ENCODE assay signal across 24 mouse cellular contexts in genomic region chr4:104012150-104012549, GRCm38 (mm10).
DNase-seq lines count a peak whose midpoint lies in the region; ATAC-seq and TF ChIP-seq lines count a peak whose summit lies in the region.
"Had no signal": no experiment of that assay in that cellular context is flagged by ENCODE, and none has a peak within 500 bp of the region (broad histone marks: within the 10 kb centered on the region; RNA-seq: fewer than 3 reads in every experiment).

No protein-coding gene starts in this region.

- ATAC-seq in forebrain, embryonic 16.5 days, result peak; percentile 65
- no peak for ATAC-seq in forebrain, embryonic 13.5 days
- ATAC-seq in hindbrain, postnatal 0 days, result no peak
- no peak for ATAC-seq in intestine, embryonic 16.5 days
- ATAC-seq: intestine, embryonic 15.5 days; lung, postnatal 0 days had no signal

- 84% methylated on average over 4 of the region's 4 CpGs for WGBS in forebrain, embryonic 16.5 days
- WGBS in forebrain, embryonic 13.5 days, result 92% methylated on average over 4 of the region's 4 CpGs
- WGBS in hindbrain, postnatal 0 days, result 82% methylated on average over 4 of the region's 4 CpGs
- 61% methylated on average over 4 of the region's 4 CpGs for WGBS in intestine, embryonic 16.5 days

- no peak overlapping the region for H3K4me3 ChIP-seq in forebrain, embryonic 16.5 days (replicated peaks; ENCODE audit: low read length)
- no peak overlapping the region for H3K4me3 ChIP-seq in forebrain, embryonic 13.5 days
- no peak overlapping the region for H3K4me3 ChIP-seq in hindbrain, postnatal 0 days (ENCODE audit: low read length)
- no peak overlapping the region for H3K4me3 ChIP-seq in intestine, embryonic 16.5 days (ENCODE audit: low read length)
- H3K4me3 ChIP-seq: embryonic facial prominence, embryonic 13.5 days; erythroblast, embryonic 14.5 days; gastrocnemius, adult 2 months; heart, embryonic 10.5 days; intestine, embryonic 15.5 days; myocyte; neural tube, embryonic 13.5 days; stomach, embryonic 15.5 days had no signal

- TF ChIP-seq CTCF in hindbrain, postnatal 0 days (IDR thresholded peaks at IDR 0.05; ENCODE audit: low read depth), result no peak

- H3K4me1 ChIP-seq in forebrain, embryonic 16.5 days (replicated peaks; ENCODE audit: control insufficient read depth, insufficient read depth, low read length), result peaks cover 10% of the 10 kb centered on the region
- H3K4me1 ChIP-seq in forebrain, embryonic 13.5 days, result peaks cover 20% of the 10 kb centered on the region
- H3K4me1 ChIP-seq in hindbrain, postnatal 0 days (ENCODE audit: insufficient read depth, low read length), result peaks cover 5% of the 10 kb centered on the region; the same call in 1 of the 2 replicates
- no peaks in the 10 kb centered on the region for H3K4me1 ChIP-seq in intestine, embryonic 16.5 days (ENCODE audit: control insufficient read depth, insufficient read depth, low read length)
- H3K4me1 ChIP-seq: embryonic facial prominence, embryonic 13.5 days; heart, embryonic 10.5 days; intestine, embryonic 15.5 days; stomach, embryonic 15.5 days had no signal

- no peaks in the 10 kb centered on the region for H3K36me3 ChIP-seq in forebrain, embryonic 16.5 days (ENCODE audit: control insufficient read depth, insufficient read depth)
- H3K36me3 ChIP-seq in forebrain, embryonic 13.5 days (ENCODE audit: poor library complexity, severe bottlenecking), result no peaks in the 10 kb centered on the region
- no peaks in the 10 kb centered on the region for H3K36me3 ChIP-seq in hindbrain, postnatal 0 days (ENCODE audit: insufficient read depth, low read length)
- no peaks in the 10 kb centered on the region for H3K36me3 ChIP-seq in intestine, embryonic 16.5 days (ENCODE audit: control insufficient read depth, insufficient read depth, low read length)
- H3K36me3 ChIP-seq: embryonic facial prominence, embryonic 13.5 days; heart, embryonic 10.5 days; intestine, embryonic 15.5 days; neural tube, embryonic 13.5 days; stomach, embryonic 15.5 days had no signal

- no peak overlapping the region for H3K9ac ChIP-seq in forebrain, embryonic 16.5 days (replicated peaks; ENCODE audit: low read depth, low read length)
- H3K9ac ChIP-seq in forebrain, embryonic 13.5 days, result no peak overlapping the region
- H3K9ac ChIP-seq in hindbrain, postnatal 0 days (replicated peaks; ENCODE audit: low read length), result no peak overlapping the region
- H3K9ac ChIP-seq in intestine, embryonic 16.5 days (ENCODE audit: low read depth, low read length), result no peak overlapping the region
- H3K9ac ChIP-seq: embryonic facial prominence, embryonic 13.5 days; intestine, embryonic 15.5 days; neural tube, embryonic 13.5 days; stomach, embryonic 15.5 days had no signal

- peak; percentile 26 for DNase-seq in layer of hippocampus, adult 9-10 months (ENCODE audit: low spot score)
- no peak for DNase-seq in layer of hippocampus, adult 8-10 months (ENCODE audit: low spot score in 2 of 2)
- peak; percentile 46 for DNase-seq in brain, adult 2 months (ENCODE audit: low read depth, low spot score)
- DNase-seq in hindbrain, postnatal 0 days (ENCODE audit: low spot score), result no peak
- DNase-seq: adrenal gland, postnatal 25 days; cerebellum, adult 11-12 months; cerebellum, postnatal 14 days; gastrocnemius, adult 2 months; heart, postnatal 4 days; kidney, adult 9 months; kidney, postnatal 14 days; thymus, postnatal 25 days had no signal

- H3K27me3 ChIP-seq in forebrain, embryonic 16.5 days (replicated peaks; ENCODE audit: control insufficient read depth, insufficient read depth, low read length), result no peaks in the 10 kb centered on the region
- no peaks in the 10 kb centered on the region for H3K27me3 ChIP-seq in forebrain, embryonic 13.5 days
- no peaks in the 10 kb centered on the region for H3K27me3 ChIP-seq in hindbrain, postnatal 0 days (ENCODE audit: insufficient read depth, low read length)
- H3K27me3 ChIP-seq in intestine, embryonic 16.5 days (replicated peaks; ENCODE audit: control insufficient read depth, insufficient read depth, low read length), result no peaks in the 10 kb centered on the region
- H3K27me3 ChIP-seq: embryonic facial prominence, embryonic 13.5 days; intestine, embryonic 15.5 days; neural tube, embryonic 13.5 days; stomach, embryonic 15.5 days had no signal

- H3K27ac ChIP-seq in forebrain, embryonic 16.5 days (ENCODE audit: low read length), result peak overlapping the region; percentile 41
- no peak overlapping the region for H3K27ac ChIP-seq in forebrain, embryonic 13.5 days
- H3K27ac ChIP-seq in hindbrain, postnatal 0 days, result peak overlapping the region; percentile 33; the same call in 1 of the 2 replicates
- H3K27ac ChIP-seq in intestine, embryonic 16.5 days (ENCODE audit: low read length), result no peak overlapping the region
- H3K27ac ChIP-seq: embryonic facial prominence, embryonic 13.5 days; gastrocnemius, adult 2 months; heart, embryonic 10.5 days; intestine, embryonic 15.5 days; macrophage; neural tube, embryonic 13.5 days; stomach, embryonic 15.5 days had no signal

- no peak overlapping the region for H3K4me2 ChIP-seq in forebrain, embryonic 16.5 days (ENCODE audit: low read length)
- no peak overlapping the region for H3K4me2 ChIP-seq in forebrain, embryonic 13.5 days
- H3K4me2 ChIP-seq in hindbrain, postnatal 0 days (ENCODE audit: low read depth, low read length), result no peak overlapping the region
- no peak overlapping the region for H3K4me2 ChIP-seq in intestine, embryonic 16.5 days (ENCODE audit: low read depth, low read length)
- H3K4me2 ChIP-seq: embryonic facial prominence, embryonic 13.5 days; intestine, embryonic 15.5 days; neural tube, embryonic 13.5 days; stomach, embryonic 15.5 days had no signal

- no peaks in the 10 kb centered on the region for H3K9me3 ChIP-seq in forebrain, embryonic 16.5 days (ENCODE audit: control insufficient read depth, low read length)
- H3K9me3 ChIP-seq in forebrain, embryonic 13.5 days (replicated peaks), result no peaks in the 10 kb centered on the region
- H3K9me3 ChIP-seq in hindbrain, postnatal 0 days (ENCODE audit: low read length), result no peaks in the 10 kb centered on the region
- no peaks in the 10 kb centered on the region for H3K9me3 ChIP-seq in intestine, embryonic 16.5 days (ENCODE audit: control insufficient read depth, low read length)
- H3K9me3 ChIP-seq: embryonic facial prominence, embryonic 13.5 days; heart, embryonic 10.5 days; intestine, embryonic 15.5 days; neural tube, embryonic 13.5 days; stomach, embryonic 15.5 days had no signal

Comparison
In these comparisons a context has a peak if more than half of its experiments do, and no peak if none do; other contexts are left out.
1. H3K27ac ChIP-seq: peak in forebrain, embryonic 16.5 days (single experiment) and hindbrain, postnatal 0 days (single experiment); none in forebrain, embryonic 13.5 days (single experiment) and intestine, embryonic 16.5 days (single experiment).
2. DNase-seq: peak in layer of hippocampus, adult 9-10 months (single experiment) and brain, adult 2 months (single experiment); none in layer of hippocampus, adult 8-10 months (0 of 2) and hindbrain, postnatal 0 days (single experiment).